Comparison of ENCODE assay signal across 9 mouse cellular contexts in genomic region chr6:30400146-30400545, GRCm38 (mm10). TPM values are rescaled to one million over a fixed set of nuclear protein-coding genes. Genes with fewer than 3 reads are reported as not detected.
A peak's percentile ranks its signal among the peaks of the same experiment; 100 is the strongest.
DNase-seq lines count a peak whose midpoint lies in the region; ATAC-seq and TF ChIP-seq lines count a peak whose summit lies in the region.
"Had no signal": no experiment of that assay in that cellular context is flagged by ENCODE, and none has a peak within 500 bp of the region (broad histone marks: within the 10 kb centered on the region; RNA-seq: fewer than 3 reads in every experiment).

No protein-coding gene starts in this region.

- intact Hi-C loops in left cerebral cortex, adult 2 months (cut with DNase I) = loop anchor here (5.0 kb wide), 4 partner anchors 107 to 497 kb away; partner anchors contain the start of genes Copg2, Ssmem1 and Tmem209
- intact Hi-C loops in left cerebral cortex, postnatal 25 days (cut with DNase I) = loop anchor here (2.0 to 5.0 kb wide), 2 partner anchors 147 to 639 kb away; no protein-coding TSS in a partner anchor

- H3K4me3 ChIP-seq in left cerebral cortex, adult 2 months = no peak overlapping the region
- no peak overlapping the region for H3K4me3 ChIP-seq in embryonic facial prominence, embryonic 10.5 days
- no peak overlapping the region for H3K4me3 ChIP-seq in forebrain, embryonic 15.5 days
- H3K4me3 ChIP-seq in midbrain, embryonic 14.5 days (replicated peaks; ENCODE audit: low read depth, low read length) = no peak overlapping the region; the same call in 1 of the 2 replicates
- H3K4me3 ChIP-seq in heart, embryonic 12.5 days = no peak overlapping the region

- H3K27ac ChIP-seq in left cerebral cortex, adult 2 months = peak overlapping the region; percentile 91; the same call in 1 of the 2 replicates
- peak overlapping the region; percentile 97 for H3K27ac ChIP-seq in embryonic facial prominence, embryonic 10.5 days (replicated peaks)
- H3K27ac ChIP-seq in forebrain, embryonic 15.5 days (replicated peaks) = peak overlapping the region; percentile 100
- H3K27ac ChIP-seq in midbrain, embryonic 14.5 days (replicated peaks; ENCODE audit: low read depth, low read length) = peak overlapping the region; percentile 98
- no peak overlapping the region for H3K27ac ChIP-seq in heart, embryonic 12.5 days (ENCODE audit: poor library complexity, severe bottlenecking)

- H3K4me1 ChIP-seq in embryonic facial prominence, embryonic 10.5 days = peaks cover 13% of the 10 kb centered on the region
- peaks cover 23% of the 10 kb centered on the region for H3K4me1 ChIP-seq in forebrain, embryonic 15.5 days
- peaks cover 9% of the 10 kb centered on the region for H3K4me1 ChIP-seq in midbrain, embryonic 14.5 days (ENCODE audit: control insufficient read depth, insufficient read depth, low read length)
- H3K4me1 ChIP-seq in heart, embryonic 12.5 days (replicated peaks) = peaks cover 7% of the 10 kb centered on the region; the same call in 1 of the 2 replicates

- TF ChIP-seq CTCF in left cerebral cortex, adult 2 months (IDR thresholded peaks at IDR 0.05) = no peak

- peak overlapping the region; percentile 45 for H3K4me2 ChIP-seq in forebrain, embryonic 15.5 days (replicated peaks)
- H3K4me2 ChIP-seq in midbrain, embryonic 14.5 days (ENCODE audit: low read length) = peak overlapping the region; percentile 58
- H3K4me2 ChIP-seq in heart, embryonic 12.5 days = no peak overlapping the region

- whole genome bisulfite sequencing in embryonic facial prominence, embryonic 10.5 days = 82% methylated on average over 5 of the region's 5 CpGs
- 81% methylated on average over 5 of the region's 5 CpGs for WGBS in forebrain, embryonic 15.5 days
- WGBS in midbrain, embryonic 14.5 days = 79% methylated on average over 5 of the region's 5 CpGs
- WGBS in heart, embryonic 12.5 days = 81% methylated on average over 5 of the region's 5 CpGs

- H3K9me3 ChIP-seq in embryonic facial prominence, embryonic 10.5 days = no peaks in the 10 kb centered on the region
- H3K9me3 ChIP-seq in forebrain, embryonic 15.5 days = no peaks in the 10 kb centered on the region
- no peaks in the 10 kb centered on the region for H3K9me3 ChIP-seq in midbrain, embryonic 14.5 days (ENCODE audit: control insufficient read depth, low read length)
- no peaks in the 10 kb centered on the region for H3K9me3 ChIP-seq in heart, embryonic 12.5 days (replicated peaks)

- H3K27me3 ChIP-seq in embryonic facial prominence, embryonic 10.5 days (replicated peaks; ENCODE audit: low read depth, poor library complexity, severe bottlenecking) = no peaks in the 10 kb centered on the region
- H3K27me3 ChIP-seq in forebrain, embryonic 15.5 days = no peaks in the 10 kb centered on the region
- H3K27me3 ChIP-seq in midbrain, embryonic 14.5 days (ENCODE audit: control insufficient read depth, insufficient read depth, low read length) = no peaks in the 10 kb centered on the region
- no peaks in the 10 kb centered on the region for H3K27me3 ChIP-seq in heart, embryonic 12.5 days (replicated peaks)

- no peak for DNase-seq in left cerebral cortex, adult 2 months (ENCODE audit: extremely low spot score in 1 of 2, low spot score in 2 of 2)
- DNase-seq in left cerebral cortex, postnatal 25 days (ENCODE audit: low spot score in 2 of 2) = no peak
- DNase-seq in embryonic facial prominence, embryonic 10.5 days (ENCODE audit: low spot score) = no peak
- no peak for DNase-seq in midbrain, embryonic 14.5 days
- DNase-seq in adrenal gland, postnatal 4 days (ENCODE audit: low spot score in 2 of 2) = no peak
- DNase-seq: right cerebral cortex, postnatal 25 days had no signal

- no peak overlapping the region for H3K9ac ChIP-seq in forebrain, embryonic 15.5 days (replicated peaks)
- peak overlapping the region; percentile 64; the same call in 1 of the 2 replicates for H3K9ac ChIP-seq in midbrain, embryonic 14.5 days (replicated peaks; ENCODE audit: low read length)
- H3K9ac ChIP-seq in heart, embryonic 12.5 days = no peak overlapping the region

- H3K36me3 ChIP-seq in embryonic facial prominence, embryonic 10.5 days (replicated peaks) = no peaks in the 10 kb centered on the region
- no peaks in the 10 kb centered on the region for H3K36me3 ChIP-seq in forebrain, embryonic 15.5 days
- no peaks in the 10 kb centered on the region for H3K36me3 ChIP-seq in midbrain, embryonic 14.5 days (ENCODE audit: control insufficient read depth, insufficient read depth, low read length)
- no peaks in the 10 kb centered on the region for H3K36me3 ChIP-seq in heart, embryonic 12.5 days

- ATAC-seq in forebrain, embryonic 15.5 days (replicated peaks) = no peak
- no peak for ATAC-seq in midbrain, embryonic 14.5 days (ENCODE audit: low FRiP score, low TSS enrichment)
- ATAC-seq in heart, embryonic 12.5 days (ENCODE audit: insufficient number of reproducible peaks, low FRiP score) = no peak
- ATAC-seq: intestine, postnatal 0 days had no signal

RNA-seq across cellular contexts. Expression of gene Klhdc10, which starts 1.5 kb away (rescaled TPM):
- 10 to 100 TPM; 87.2 to 91.9 TPM for total RNA-seq in left cerebral cortex, adult 2 months (2021)
- total RNA-seq in left cerebral cortex, postnatal 25 days (2021) = 100 to 1,000 TPM; 106 to 111 TPM
- 36.2 and 37.3 TPM in 2 replicates for polyA plus RNA-seq in embryonic facial prominence, embryonic 10.5 days (2016; fragmentation: Nextera tagmentation; extraction: Ambion mirVana)
- 33.0 and 35.1 TPM in 2 replicates for polyA plus RNA-seq in forebrain, embryonic 15.5 days (2015; fragmentation: Nextera tagmentation; extraction: Ambion mirVana)
- polyA plus RNA-seq in midbrain, embryonic 14.5 days (2014; fragmentation: Nextera tagmentation; extraction: Ambion mirVana) = 44.2 and 56.2 TPM in 2 replicates
- polyA plus RNA-seq in heart, embryonic 12.5 days (2016; fragmentation: Nextera tagmentation; extraction: Ambion mirVana) = 34.3 and 38.8 TPM in 2 replicates
- 10 to 100 TPM; 97.5 to 98.1 TPM for total RNA-seq in adrenal gland, postnatal 4 days (2021)

RNA-seq across cellular contexts. Expression of gene Zc3hc1, which starts 9.3 kb away (rescaled TPM):
- 10 to 100 TPM; 23.6 to 28.7 TPM for total RNA-seq in left cerebral cortex, adult 2 months (2021)
- 10 to 100 TPM; 26.5 to 28.9 TPM for total RNA-seq in left cerebral cortex, postnatal 25 days (2021)
- 84.6 and 90.8 TPM in 2 replicates for polyA plus RNA-seq in embryonic facial prominence, embryonic 10.5 days (2016; fragmentation: Nextera tagmentation; extraction: Ambion mirVana)
- 71.3 and 74.2 TPM in 2 replicates for polyA plus RNA-seq in forebrain, embryonic 15.5 days (2015; fragmentation: Nextera tagmentation; extraction: Ambion mirVana)
- 67.4 and 71.6 TPM in 2 replicates for polyA plus RNA-seq in midbrain, embryonic 14.5 days (2014; fragmentation: Nextera tagmentation; extraction: Ambion mirVana)
- polyA plus RNA-seq in heart, embryonic 12.5 days (2016; fragmentation: Nextera tagmentation; extraction: Ambion mirVana) = 44.0 and 48.4 TPM in 2 replicates
- 10 to 100 TPM; 31.9 to 32.8 TPM for total RNA-seq in adrenal gland, postnatal 4 days (2021)
